Mouse (Mus musculus): ENCODE data around the gene Birc3. TPM values are rescaled to one million over a fixed set of nuclear protein-coding genes. Genes with fewer than 3 reads are reported as not detected.
"Not testable (repeated sequence)": the region's sequence is repeated elsewhere in the genome, so short reads cannot be mapped to it uniquely, and the experiment has no call there.

Gene Birc3
- total RNA-seq (2017), result 87.4 and 95.3 TPM in 2 replicates

GRCm38 (mm10) chr9:7872775-7873439 is at the start of gene Birc3:
Gene Birc3 (minus strand): TSS chr9:7873186.
- ATAC-seq (replicated peaks in 1 of 2; ENCODE audit: insufficient read depth in 1 of 2, low FRiP score in 2 of 2, low TSS enrichment in 1 of 2, low read depth in 1 of 2, poor library complexity in 2 of 2, severe bottlenecking in 2 of 2), result peak; percentile 88

DNA sequence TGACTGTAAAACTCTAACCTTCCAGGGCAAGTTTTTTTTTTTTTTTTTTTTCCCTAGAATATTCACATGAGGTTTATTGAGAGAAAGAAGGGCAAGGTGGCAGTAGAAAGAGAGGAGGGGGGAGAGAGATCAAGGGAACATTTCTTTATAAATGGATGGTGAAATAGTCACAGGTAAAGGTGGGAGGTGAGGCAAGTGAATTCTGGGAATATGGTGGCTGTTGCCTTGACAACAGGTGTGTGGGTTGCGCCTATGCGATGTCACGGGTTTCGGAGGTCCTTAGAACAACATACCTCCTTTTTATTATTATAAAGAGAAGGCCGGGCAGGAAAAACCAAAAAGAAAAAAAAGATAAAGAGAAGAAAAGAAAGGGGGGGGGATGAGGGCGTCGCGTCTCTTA is 41.9 kb upstream of the Birc3 start:
- no peak for ATAC-seq (replicated peaks in 1 of 2; ENCODE audit: insufficient read depth in 1 of 2, low FRiP score in 2 of 2, low TSS enrichment in 1 of 2, low read depth in 1 of 2, poor library complexity in 2 of 2, severe bottlenecking in 2 of 2)

- peak; percentile 87 to 96 for ATAC-seq (replicated peaks in 1 of 2; ENCODE audit: insufficient read depth in 1 of 2, low FRiP score in 2 of 2, low TSS enrichment in 1 of 2, low read depth in 1 of 2, poor library complexity in 2 of 2, severe bottlenecking in 2 of 2)
These were observed 41.5 kb upstream of the Birc3 start for GRCm38 (mm10) chr9:7914487-7914886.

- ATAC-seq (replicated peaks in 1 of 2; ENCODE audit: insufficient read depth in 1 of 2, low FRiP score in 2 of 2, low TSS enrichment in 1 of 2, low read depth in 1 of 2, poor library complexity in 2 of 2, severe bottlenecking in 2 of 2), result no peak
These were observed 41.0 kb upstream of the Birc3 start for GRCm38 (mm10) chr9:7913953-7914352.

DNA sequence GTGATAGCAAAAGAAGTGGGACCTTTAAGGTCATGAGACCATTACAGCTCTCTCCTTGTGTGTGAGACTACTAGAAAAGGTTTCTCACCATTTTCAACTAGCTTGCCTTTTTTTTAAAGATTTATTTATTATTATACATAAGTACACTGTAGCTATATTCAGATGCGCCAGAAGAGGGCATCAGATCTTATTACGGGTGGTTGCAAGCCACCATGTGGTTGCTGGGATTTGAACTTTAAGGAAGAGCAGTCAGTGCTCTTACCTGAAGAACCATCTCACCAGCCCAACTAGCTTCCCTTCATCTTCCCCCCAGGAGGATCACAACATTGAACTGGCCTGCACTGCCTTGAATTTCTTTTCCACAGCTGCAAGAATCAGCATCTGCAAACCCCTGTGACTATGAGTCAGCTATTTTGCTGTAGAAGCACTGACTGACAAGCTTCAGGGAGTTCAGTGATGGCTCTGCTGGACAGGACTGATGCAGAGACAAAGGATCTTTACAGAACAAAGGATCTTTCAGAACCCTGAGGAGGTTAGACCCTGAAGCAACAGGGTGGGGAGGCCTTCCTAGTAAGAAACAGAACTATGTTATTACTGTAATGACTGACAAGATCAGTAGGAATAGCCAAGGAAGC is 34.5 kb upstream of the Birc3 start:
- ATAC-seq (replicated peaks in 1 of 2; ENCODE audit: insufficient read depth in 1 of 2, low FRiP score in 2 of 2, low TSS enrichment in 1 of 2, low read depth in 1 of 2, poor library complexity in 2 of 2, severe bottlenecking in 2 of 2), result no peak

DNA sequence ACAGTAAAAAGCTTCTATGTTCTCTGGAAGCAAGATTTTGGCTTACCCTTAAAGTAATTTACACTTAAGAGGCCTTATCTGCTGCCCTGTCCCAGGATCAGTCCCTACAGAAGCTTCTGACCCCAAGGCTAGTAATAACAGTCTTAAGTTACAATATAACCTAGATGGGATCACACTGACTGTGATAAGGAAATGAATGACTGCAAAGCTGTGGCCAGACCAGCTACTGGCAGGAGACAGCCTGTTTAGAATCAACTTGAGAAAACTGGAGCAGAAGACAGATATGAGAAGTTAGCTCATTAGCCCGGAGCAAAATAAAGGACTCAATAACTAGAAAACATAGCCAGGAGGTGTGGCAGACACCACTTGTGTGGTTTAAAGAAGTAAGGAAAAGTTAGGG is 33.6 kb upstream of the Birc3 start:
- no peak for ATAC-seq (replicated peaks in 1 of 2; ENCODE audit: insufficient read depth in 1 of 2, low FRiP score in 2 of 2, low TSS enrichment in 1 of 2, low read depth in 1 of 2, poor library complexity in 2 of 2, severe bottlenecking in 2 of 2)

DNA sequence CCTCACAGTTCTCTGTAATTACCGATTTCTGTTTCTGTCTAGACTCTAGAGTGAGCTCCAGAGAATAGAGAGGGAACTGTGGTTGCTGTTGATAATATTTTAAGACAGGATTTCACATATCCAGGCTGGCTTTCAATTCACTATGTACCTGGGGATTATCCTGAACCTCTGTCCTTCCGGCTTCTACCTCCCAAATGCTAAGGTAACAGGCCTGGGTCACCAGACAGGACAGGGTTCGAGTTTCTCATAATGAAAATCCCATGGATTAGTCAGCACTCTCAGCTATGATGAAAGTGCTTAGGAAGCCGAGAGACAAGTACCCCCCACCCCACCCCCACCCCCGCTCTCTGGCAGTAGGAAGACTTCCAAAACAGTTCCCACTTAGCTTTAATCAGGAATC is 30.8 kb upstream of the Birc3 start:
- no peak for ATAC-seq (replicated peaks in 1 of 2; ENCODE audit: insufficient read depth in 1 of 2, low FRiP score in 2 of 2, low TSS enrichment in 1 of 2, low read depth in 1 of 2, poor library complexity in 2 of 2, severe bottlenecking in 2 of 2)

- ATAC-seq (replicated peaks in 1 of 2; ENCODE audit: insufficient read depth in 1 of 2, low FRiP score in 2 of 2, low TSS enrichment in 1 of 2, low read depth in 1 of 2, poor library complexity in 2 of 2, severe bottlenecking in 2 of 2), result no peak
These were observed 30.3 kb upstream of the Birc3 start for GRCm38 (mm10) chr9:7903262-7903661.

- no peak for ATAC-seq (replicated peaks in 1 of 2; ENCODE audit: insufficient read depth in 1 of 2, low FRiP score in 2 of 2, low TSS enrichment in 1 of 2, low read depth in 1 of 2, poor library complexity in 2 of 2, severe bottlenecking in 2 of 2)
These were observed 29.3 kb upstream of the Birc3 start for GRCm38 (mm10) chr9:7902311-7902710.

GRCm38 (mm10) chr9:7900965-7901364 is 28.0 kb upstream of the Birc3 start:
- ATAC-seq (replicated peaks in 1 of 2; ENCODE audit: insufficient read depth in 1 of 2, low FRiP score in 2 of 2, low TSS enrichment in 1 of 2, low read depth in 1 of 2, poor library complexity in 2 of 2, severe bottlenecking in 2 of 2), result no peak

DNA sequence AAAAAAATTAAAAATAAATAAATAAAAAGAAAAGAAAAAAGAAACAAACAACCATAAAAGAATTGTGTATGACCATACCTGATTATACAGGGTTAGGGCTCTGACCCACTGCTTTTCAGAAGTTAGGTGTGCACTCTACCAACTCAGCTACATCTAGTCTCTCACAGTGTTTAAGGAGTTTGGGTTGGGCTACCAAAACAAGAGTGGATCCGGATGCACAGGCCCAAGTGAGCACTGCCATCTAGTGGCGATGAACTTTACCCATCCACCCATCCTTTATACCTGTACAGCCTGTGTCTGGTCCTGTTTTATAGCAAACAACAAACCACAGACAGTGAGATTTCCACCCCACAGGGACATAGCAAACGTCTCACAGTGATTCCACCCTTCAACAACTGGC is 24.5 kb upstream of the Birc3 start:
- ATAC-seq (replicated peaks in 1 of 2; ENCODE audit: insufficient read depth in 1 of 2, low FRiP score in 2 of 2, low TSS enrichment in 1 of 2, low read depth in 1 of 2, poor library complexity in 2 of 2, severe bottlenecking in 2 of 2), result peak; percentile 82 to 90

- ATAC-seq (replicated peaks in 1 of 2; ENCODE audit: insufficient read depth in 1 of 2, low FRiP score in 2 of 2, low TSS enrichment in 1 of 2, low read depth in 1 of 2, poor library complexity in 2 of 2, severe bottlenecking in 2 of 2), result not testable (repeated sequence)
These were observed 18.8 kb upstream of the Birc3 start for GRCm38 (mm10) chr9:7891796-7892195.

DNA sequence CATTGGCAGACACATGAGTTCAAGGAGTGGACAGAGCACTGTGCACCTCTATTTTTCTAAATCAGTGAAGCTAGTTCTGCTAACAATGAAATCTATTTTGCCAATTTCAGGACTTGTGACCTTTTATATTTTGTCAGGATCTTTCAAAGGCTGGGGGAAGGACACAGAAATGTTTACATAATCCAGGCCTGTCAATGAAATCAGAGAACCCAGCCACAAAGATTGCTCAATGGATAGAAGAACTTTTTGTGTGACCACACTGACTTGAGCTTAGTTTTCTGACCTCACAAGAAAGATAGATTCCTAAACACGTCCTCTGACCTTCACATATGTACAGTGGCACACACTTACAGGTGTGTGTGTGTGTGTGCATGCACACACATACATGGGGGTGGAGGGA is 18.2 kb upstream of the Birc3 start:
- ATAC-seq (replicated peaks in 1 of 2; ENCODE audit: insufficient read depth in 1 of 2, low FRiP score in 2 of 2, low TSS enrichment in 1 of 2, low read depth in 1 of 2, poor library complexity in 2 of 2, severe bottlenecking in 2 of 2), result no peak

DNA sequence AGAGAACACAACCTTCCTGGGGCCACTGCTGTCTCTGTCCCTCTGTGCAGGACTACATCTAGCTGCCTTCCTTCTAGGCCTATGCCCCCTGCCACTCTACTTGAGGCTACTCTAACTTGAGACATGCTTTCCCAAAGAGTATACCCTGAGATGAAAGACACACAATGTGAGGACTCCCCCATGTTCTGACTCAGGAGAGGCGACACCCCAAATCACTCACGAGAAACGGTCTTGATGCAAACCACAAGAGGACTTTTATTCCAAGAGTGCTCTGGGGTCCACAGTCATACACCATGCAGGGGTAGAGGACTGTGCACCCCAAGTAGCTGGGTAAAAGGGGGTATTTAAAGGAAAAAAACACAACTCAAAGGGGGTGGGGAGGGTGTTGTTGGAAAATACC is 11.4 kb upstream of the Birc3 start:
- no peak for ATAC-seq (replicated peaks in 1 of 2; ENCODE audit: insufficient read depth in 1 of 2, low FRiP score in 2 of 2, low TSS enrichment in 1 of 2, low read depth in 1 of 2, poor library complexity in 2 of 2, severe bottlenecking in 2 of 2)

DNA sequence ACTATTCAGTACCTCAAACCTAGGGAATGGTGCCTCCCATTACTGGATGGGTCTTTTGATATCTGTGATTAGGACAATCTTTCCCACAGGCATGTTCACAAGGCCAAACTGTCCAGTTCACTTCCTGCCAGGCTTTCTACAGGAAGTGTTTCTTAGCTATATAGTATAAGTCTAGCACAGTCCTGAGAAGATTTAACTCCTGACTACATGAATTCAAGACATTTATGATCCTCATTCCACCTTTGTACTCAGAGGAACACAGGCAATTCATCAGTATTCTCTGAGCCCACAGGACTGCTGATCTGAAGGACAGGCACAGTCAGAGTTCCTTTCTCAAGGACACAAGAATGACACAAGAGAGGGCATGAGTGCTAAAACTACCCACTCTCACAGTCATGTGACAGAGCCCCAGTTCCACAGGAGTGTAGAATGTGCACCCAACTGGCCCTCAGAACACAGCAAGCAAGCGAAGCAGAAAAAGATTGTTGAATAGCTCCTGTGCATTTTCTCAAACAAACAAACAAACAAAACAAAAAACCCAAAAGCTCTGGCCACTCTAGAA is 9.4 kb upstream of the Birc3 start:
- no peak for ATAC-seq (replicated peaks in 1 of 2; ENCODE audit: insufficient read depth in 1 of 2, low FRiP score in 2 of 2, low TSS enrichment in 1 of 2, low read depth in 1 of 2, poor library complexity in 2 of 2, severe bottlenecking in 2 of 2)

DNA sequence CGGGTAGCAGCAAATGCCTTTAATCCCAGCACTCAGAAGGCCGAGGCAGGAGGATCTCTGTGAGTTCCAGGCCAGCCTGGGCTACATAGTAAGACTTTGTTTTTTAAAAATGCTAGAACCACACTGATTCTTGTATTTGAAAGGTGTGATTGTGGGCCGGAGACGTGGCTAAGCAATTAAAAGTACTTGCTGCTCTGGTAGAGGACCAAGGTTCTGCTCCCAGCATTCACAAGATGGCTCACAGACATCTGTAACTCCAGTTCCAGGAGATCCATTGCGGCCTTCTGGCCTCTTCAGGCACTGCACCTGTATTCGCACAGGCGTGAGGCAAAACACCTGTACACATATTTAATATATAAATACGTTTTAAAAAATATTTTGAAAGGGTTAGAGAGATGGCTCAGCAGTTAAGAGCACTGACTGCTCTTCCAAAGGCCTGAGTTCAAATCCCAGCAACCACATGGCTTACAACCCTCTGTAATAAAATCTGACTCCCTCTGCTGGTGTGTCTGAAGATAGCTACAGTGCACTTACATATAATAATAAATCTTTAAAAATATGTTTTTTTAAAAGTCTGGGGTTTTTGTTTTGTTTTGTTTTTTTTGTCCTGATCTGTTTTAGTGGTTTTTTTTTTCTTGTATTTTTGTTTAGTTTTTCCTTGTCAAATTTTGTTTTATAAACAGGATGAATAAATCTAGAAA is 675 bp upstream of the Birc3 start:
- ATAC-seq (replicated peaks in 1 of 2; ENCODE audit: insufficient read depth in 1 of 2, low FRiP score in 2 of 2, low TSS enrichment in 1 of 2, low read depth in 1 of 2, poor library complexity in 2 of 2, severe bottlenecking in 2 of 2), result no peak

GRCm38 (mm10) chr9:7872044-7872774 is 777 bp downstream of the Birc3 start:
- ATAC-seq (replicated peaks in 1 of 2; ENCODE audit: insufficient read depth in 1 of 2, low FRiP score in 2 of 2, low TSS enrichment in 1 of 2, low read depth in 1 of 2, poor library complexity in 2 of 2, severe bottlenecking in 2 of 2), result no peak; a peak in 1 of 4 replicates
